Mouse (Mus musculus) c-Kit-positive CD71-positive TER-119-positive erythroid progenitor cells, embryonic 14.5 days (primary cell): ENCODE data around the gene Smc3.
"Not testable (repeated sequence)": the region's sequence is repeated elsewhere in the genome, so short reads cannot be mapped to it uniquely, and the experiment has no call there.

Experiments
- DNase-seq: peaks from one replicate; pipeline ENCODE4 v3.0.0-alpha.2; 2013; ENCODE audit warnings: low spot score

Smc3 gene

GRCm38 (mm10) chr19:53656443-53656842, 56.2 kb downstream of the Smc3 start:
- not testable (repeated sequence) for DNase-seq

DNA sequence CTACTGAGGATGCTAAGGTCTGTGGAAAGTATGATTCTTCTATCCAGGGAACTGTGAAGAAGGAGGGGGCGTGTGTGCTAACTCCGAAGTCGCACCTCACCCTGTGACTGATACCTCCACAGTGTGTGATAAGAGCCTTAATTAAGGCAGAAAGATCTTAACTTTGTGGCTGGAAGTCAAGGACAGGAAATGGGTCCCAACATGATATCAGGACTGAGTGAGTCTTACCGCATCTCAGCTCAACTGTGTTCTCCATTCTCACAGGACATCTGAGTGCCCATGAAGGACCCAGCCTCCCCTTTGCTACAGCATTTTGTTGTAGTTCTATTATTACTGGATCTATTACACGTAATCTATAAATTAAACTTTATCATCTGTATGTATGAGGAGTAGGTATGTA, 57.2 kb downstream of the Smc3 start:
- DNase-seq: no peak

GRCm38 (mm10) chr19:53660722-53661420, 60.7 kb downstream of the Smc3 start:
- DNase-seq: no peak

GRCm38 (mm10) chr19:53661938-53662722, 61.9 kb downstream of the Smc3 start:
- DNase-seq: no peak

DNA sequence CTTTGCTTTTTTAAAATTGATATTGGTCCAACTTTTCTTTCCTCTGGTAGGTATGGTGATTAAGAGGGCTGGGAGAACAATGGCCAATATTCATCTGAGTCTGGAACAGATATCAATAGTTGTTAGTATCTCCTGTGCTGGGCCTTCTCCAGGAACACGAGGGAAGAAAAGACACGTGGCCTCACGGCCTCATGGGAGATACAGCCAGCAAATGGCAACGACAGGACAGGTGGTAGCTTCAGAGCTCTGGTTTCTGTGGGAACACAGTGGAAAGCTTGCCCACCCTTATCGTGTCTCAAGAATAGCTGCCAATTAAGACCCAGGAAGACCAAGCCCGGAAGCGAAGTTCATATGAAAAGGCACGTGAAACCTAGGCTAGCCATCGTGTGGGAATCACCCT, 64.6 kb downstream of the Smc3 start:
- no peak for DNase-seq

GRCm38 (mm10) chr19:53665391-53665790, 65.2 kb downstream of the Smc3 start:
- no peak for DNase-seq

DNA sequence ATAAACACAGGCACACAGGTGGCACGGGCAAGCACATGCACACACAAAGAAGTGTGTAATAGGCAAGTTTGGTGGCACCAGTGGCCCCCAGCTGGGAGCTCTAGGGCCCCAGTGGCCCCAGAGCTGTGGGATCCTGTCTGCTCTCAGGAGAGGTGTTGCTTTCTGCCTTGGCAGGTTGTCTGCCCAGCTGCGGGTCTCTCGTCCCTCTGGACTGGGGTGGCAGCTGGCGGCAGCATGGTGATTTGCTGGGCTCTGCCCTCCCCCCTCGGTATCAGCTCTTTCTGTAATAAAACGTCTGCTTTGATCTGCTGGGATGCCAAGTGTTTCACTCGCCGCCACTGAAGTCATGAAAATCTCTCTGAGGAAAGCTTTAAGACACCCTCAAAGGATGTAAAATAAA, 66.5 kb downstream of the Smc3 start:
- no peak for DNase-seq

- no peak for DNase-seq
These were observed 68.6 kb downstream of the Smc3 start for GRCm38 (mm10) chr19:53668821-53669220.

DNA sequence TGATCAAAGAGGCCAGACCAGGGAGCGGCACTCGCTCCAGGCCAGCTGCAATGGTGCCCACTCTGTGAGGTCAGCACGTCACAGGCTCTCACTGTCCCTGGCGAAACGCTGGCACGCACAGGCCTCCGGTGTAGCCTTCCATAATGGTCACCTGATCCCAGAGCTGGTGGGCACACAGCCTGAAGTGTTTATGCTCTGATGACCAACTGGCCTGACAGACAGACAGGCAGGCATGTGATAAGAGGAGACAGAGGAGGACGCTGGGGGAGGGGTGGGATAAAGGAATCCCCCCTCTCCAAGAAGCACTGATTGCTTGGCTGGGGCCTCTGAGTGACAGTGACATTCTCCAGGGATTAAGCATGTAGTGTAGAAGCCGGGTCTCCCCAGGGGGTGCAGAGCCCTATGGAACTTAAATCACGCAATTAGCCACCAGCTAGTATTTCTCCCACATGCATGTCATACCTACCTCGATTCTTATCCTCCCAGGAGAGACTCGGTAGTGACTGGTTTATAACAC, 70.5 kb downstream of the Smc3 start:
- DNase-seq: no peak

- DNase-seq: no peak
These were observed 71.2 kb downstream of the Smc3 start for GRCm38 (mm10) chr19:53671432-53671831.

GRCm38 (mm10) chr19:53674131-53674925, 74.1 kb downstream of the Smc3 start:
- DNase-seq: no peak

GRCm38 (mm10) chr19:53676228-53676627, 76.0 kb downstream of the Smc3 start:
- no peak for DNase-seq

DNA sequence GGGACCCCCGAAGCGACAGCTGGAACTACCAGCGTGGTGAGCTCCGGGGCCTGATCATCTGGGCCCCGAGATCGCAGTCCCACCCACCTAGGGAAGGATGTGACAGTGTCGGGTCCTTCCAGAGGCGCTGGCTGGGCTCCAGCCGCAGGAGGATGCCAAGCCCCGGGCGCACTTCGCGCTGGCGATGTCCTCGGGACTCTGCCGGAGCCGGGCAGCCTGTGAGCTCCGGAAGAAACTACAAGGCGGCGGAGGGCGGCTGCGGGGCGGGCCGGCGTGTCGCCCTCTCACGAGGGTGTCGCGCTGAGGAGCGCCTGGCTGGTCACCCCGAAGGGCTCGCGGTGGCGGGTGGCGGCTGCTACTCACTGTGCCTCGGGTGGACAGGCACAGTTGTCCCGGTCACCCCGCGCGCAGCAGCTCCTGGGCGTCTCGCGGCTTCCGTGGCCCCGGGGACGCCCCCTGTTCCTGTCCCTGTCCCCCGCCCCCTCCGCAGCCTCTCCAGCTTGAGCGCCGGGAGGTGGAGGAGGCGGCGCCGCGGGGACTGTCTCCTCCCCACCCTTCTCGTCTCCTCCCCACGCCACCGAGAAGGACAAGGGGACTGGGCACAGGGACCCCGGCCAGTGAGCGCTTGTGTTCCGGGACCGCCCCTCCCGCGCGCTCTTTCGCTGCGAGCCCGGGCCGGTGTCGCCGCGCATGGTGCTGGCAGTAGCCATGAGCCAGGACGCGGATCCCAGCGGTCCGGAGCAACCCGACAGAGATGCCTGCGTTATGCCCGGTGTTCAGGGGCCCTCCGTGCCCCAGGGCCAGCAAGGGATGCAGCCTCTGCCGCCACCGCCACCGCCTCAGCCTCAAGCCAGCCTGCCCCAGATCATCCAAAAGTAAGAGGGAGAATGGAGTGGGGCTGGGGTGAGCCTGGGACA, 76.8 kb downstream of the Smc3 start, which contains the start of gene Rbm20:
Gene Rbm20, plus strand, starts transcription at position 589 of the 917 bp plus-strand sequence.
- DNase-seq: no peak

GRCm38 (mm10) chr19:53679194-53679593, 79.0 kb downstream of the Smc3 start:
- DNase-seq: no peak

DNA sequence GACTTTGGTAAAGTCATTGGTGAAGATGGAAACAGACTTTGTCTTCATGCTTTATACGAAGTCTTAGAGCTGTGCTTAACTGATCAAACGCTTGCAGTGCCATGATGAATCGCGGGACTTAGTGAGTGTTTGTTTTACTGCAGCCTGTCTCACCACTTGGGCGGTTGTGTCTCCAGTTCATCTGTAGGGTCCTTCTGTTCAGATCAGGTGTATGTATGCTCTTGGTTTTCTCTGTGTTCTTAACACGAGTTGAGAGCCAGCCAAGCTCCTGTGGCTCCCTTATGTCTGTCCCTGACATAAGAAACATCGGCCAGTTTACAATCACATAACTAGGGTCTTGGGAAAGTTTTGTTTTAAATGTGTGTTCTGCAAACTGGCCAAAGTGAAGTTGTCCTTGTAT, 79.8 kb downstream of the Smc3 start:
- no peak for DNase-seq

- no peak for DNase-seq
These were observed 82.2 kb downstream of the Smc3 start for GRCm38 (mm10) chr19:53682427-53682826.

GRCm38 (mm10) chr19:53687592-53687991, 87.4 kb downstream of the Smc3 start:
- no peak for DNase-seq

DNA sequence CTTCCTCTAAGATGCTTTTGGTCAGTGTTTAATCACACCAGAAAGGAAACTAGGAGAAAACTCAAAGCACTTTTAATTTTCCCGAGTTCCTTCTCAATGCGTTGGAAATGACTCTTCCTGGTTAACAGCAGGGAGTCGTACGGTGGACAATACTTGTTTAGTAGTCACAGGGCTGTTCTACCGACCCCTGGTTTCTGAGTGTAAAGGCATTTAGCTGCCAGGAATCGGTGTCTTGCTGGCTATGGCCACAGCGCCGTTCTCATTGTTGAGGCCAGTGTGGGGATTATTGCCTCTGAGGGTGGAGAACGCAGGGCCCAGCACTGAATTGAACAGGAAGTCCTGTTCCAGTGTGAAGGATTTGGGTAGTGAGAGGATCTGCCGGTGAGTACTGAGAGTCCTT, 90.6 kb downstream of the Smc3 start:
- DNase-seq: no peak

- DNase-seq: no peak
These were observed 93.8 kb downstream of the Smc3 start for GRCm38 (mm10) chr19:53694020-53694419.
